Mouse (Mus musculus) ES-E14 (cell line): ENCODE results near the gene Rprd2. TPM values are rescaled to one million over a fixed set of nuclear protein-coding genes. Genes with fewer than 3 reads are reported as not detected.

Experiments used
- DNase-seq: peaks from one replicate; pipeline ENCODE4 v3.0.0-alpha.2; 2013; ENCODE audit warnings: low read depth, low spot score
- H3K27ac ChIP-seq: 2 replicates; pipeline ENCODE4 v1.5.1; 2012; ENCODE audit warnings: low read depth, mild to moderate bottlenecking, low read length, moderate library complexity, mixed read lengths; ENCODE audit not compliant: poor library complexity, insufficient read depth, severe bottlenecking
- H3K36me3 ChIP-seq: 2 replicates; pipeline ENCODE4 v1.6.1; 2012; ENCODE audit warnings: mild to moderate bottlenecking, low read length, moderate library complexity, mixed read lengths; ENCODE audit not compliant: control insufficient read depth, poor library complexity, insufficient read depth, severe bottlenecking
- H3K4me1 ChIP-seq, 2 experiments: fragments of 150-350 bp in 1 of 2; sonication (generic) in 1 of 2; 2 replicates each; pipeline ENCODE4 v1.6.1; 2012; ENCODE audit warnings: low read length in 2 of 2, mild to moderate bottlenecking in 1 of 2, mixed read lengths in 1 of 2; ENCODE audit not compliant: control insufficient read depth in 2 of 2, insufficient read depth in 2 of 2, poor library complexity in 1 of 2
- H3K4me3 ChIP-seq, 2 experiments: fragments of 150-350 bp in 1 of 2; sonication (generic) in 1 of 2; 2 replicates each; pipeline ENCODE4 v1.5.1; 2012; ENCODE audit warnings: low read length in 2 of 2, low read depth in 1 of 2, mild to moderate bottlenecking in 1 of 2, mixed read lengths in 1 of 2; ENCODE audit not compliant: insufficient read depth in 1 of 2, poor library complexity in 1 of 2, severe bottlenecking in 1 of 2
- H3K9ac ChIP-seq: 2 replicates; pipeline ENCODE4 v1.6.1; 2012; ENCODE audit warnings: low read depth, mild to moderate bottlenecking, low read length, mixed read lengths; ENCODE audit not compliant: poor library complexity, insufficient read depth, severe bottlenecking
- H3K9me3 ChIP-seq: fragments of 150-350 bp; sonication (generic); 2 replicates; pipeline ENCODE4 v1.6.1; 2012; ENCODE audit warnings: low read depth, mild to moderate bottlenecking, low read length; ENCODE audit not compliant: control insufficient read depth, insufficient read depth
- CHD2 ChIP-seq: IDR thresholded peaks from 2 replicates; pipeline ENCODE4 v1.6.1; 2014; ENCODE audit warnings: mild to moderate bottlenecking, low read depth, low read length, inconsistent platforms
- HCFC1 ChIP-seq: IDR thresholded peaks from 2 replicates; pipeline ENCODE4 v1.6.1; 2012; ENCODE audit warnings: low read length, inconsistent platforms, borderline replicate concordance; ENCODE audit not compliant: insufficient read depth
- MAFK ChIP-seq: IDR thresholded peaks from 2 replicates; pipeline ENCODE4 v1.6.1; 2014; ENCODE audit warnings: mild to moderate bottlenecking, low read depth, low read length, inconsistent platforms; ENCODE audit not compliant: insufficient read depth
- ZC3H11A ChIP-seq: IDR thresholded peaks from 2 replicates; pipeline ENCODE4 v1.6.1; 2012; ENCODE audit warnings: low read depth, mild to moderate bottlenecking, inconsistent platforms, low read length, borderline replicate concordance
- ZNF384 ChIP-seq: IDR thresholded peaks from 2 replicates; pipeline ENCODE4 v1.6.1; 2012; ENCODE audit warnings: low read depth, low read length, inconsistent platforms
- in situ Hi-C, 2 experiments: fragments of 600-800 bp; cut with MboI; formaldehyde crosslinking; loops; one replicate each; pipeline ENCODE4 v1.15.1; 2025; ENCODE audit warnings: low sequenced_read_pairs in 2 of 2, inconsistent platforms in 1 of 2; ENCODE audit not compliant: unreplicated experiment in 2 of 2
- total RNA-seq: library from RNA; depleted of rRNA; stranded (reverse); fragments of 300-350 nt; gene quantifications from 2 replicates; pipeline ENCODE4 v1.2.3, GENCODE M21; 2012

Rprd2 gene
- total RNA-seq, 1 experiment = 16.2 TPM

- no peak for DNase-seq
- Histone ChIP-seq H3K4me1 (no peaks in the 10 kb centered on the region), H3K36me3 (peaks cover 12% of the 10 kb centered on the region), H3K9me3 (no peaks in the 10 kb centered on the region), H3K4me3 (no peak overlapping the region), H3K27ac (no peak overlapping the region), H3K9ac (no peak overlapping the region)
- no peak for TF ChIP-seq MAFK
- no peak for TF ChIP-seq CHD2
- no peak for TF ChIP-seq ZNF384
- no peak for TF ChIP-seq HCFC1
- TF ChIP-seq ZC3H11A = no peak
- in situ Hi-C loops = no loop called here
Observed at GRCm38 (mm10) chr3:95806677-95807076, 12.0 kb downstream of the Rprd2 start.

DNA sequence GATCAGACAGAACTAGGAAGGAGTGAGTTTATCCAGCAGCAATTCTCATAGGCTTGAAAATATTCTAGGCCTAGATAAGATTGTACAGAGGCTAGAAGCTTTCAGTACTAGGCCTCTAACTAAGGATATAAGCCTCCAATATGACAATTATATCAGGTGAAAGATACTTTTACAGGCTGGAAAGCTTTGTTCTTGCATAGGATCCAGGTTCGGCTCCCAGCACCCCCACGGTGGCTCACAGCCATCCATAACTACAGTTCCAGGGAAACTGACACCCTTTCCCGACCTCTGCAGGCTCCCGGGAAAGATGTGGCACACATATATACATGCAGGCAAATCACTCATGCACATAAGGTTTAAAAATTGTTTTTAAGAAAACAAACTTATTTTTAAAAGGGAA lies 14.8 kb downstream of the Rprd2 start:
- H3K36me3 ChIP-seq = peaks cover 12% of the 10 kb centered on the region
- no peak for DNase-seq
- 0 out of 4 replicates have a peak, but pooled peaks cover 0 to 3% of the 10 kb centered on the region in 2 experiments for H3K4me1 ChIP-seq
- in situ Hi-C loops = no loop called here
- TF ChIP-seq ZC3H11A (no peak), MAFK (no peak), CHD2 (no peak), ZNF384 (no peak), HCFC1 (no peak)
- no peak overlapping the region for H3K27ac ChIP-seq
- H3K9ac ChIP-seq = no peak overlapping the region
- H3K9me3 ChIP-seq = no peaks in the 10 kb centered on the region
- H3K4me3 ChIP-seq = no peak overlapping the region

DNA sequence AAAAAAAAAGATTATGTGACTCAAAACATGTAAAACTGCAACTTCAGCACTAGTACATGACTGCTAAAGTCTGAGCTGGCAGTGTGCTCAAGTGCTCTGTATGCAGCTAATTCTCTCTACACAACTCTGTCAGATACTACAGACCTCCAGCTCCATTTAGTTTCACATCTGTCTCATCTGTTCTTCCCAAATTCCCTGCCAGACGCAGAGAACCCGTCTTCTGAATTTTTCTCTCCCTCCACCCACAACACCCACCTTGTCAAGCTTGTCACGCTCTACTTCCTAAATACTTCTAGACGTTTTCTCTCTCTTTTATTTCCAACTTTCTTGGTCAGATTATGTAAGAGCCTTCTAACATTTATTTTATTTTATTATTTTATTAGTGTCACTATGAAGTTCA lies 19.9 kb downstream of the Rprd2 start:
- Histone ChIP-seq H3K4me1 (0 out of 4 replicates have a peak, but pooled peaks cover 0 to 3% of the 10 kb centered on the region in 2 experiments), H3K9me3 (no peaks in the 10 kb centered on the region), H3K36me3 (no peaks in the 10 kb centered on the region; the same call in none of the 2 replicates), H3K9ac (no peak overlapping the region), H3K27ac (no peak overlapping the region), H3K4me3 (no peak overlapping the region)
- in situ Hi-C loops = no loop called here
- TF ChIP-seq CHD2 = no peak
- TF ChIP-seq ZNF384 = no peak
- no peak for TF ChIP-seq MAFK
- no peak for TF ChIP-seq ZC3H11A
- TF ChIP-seq HCFC1 = no peak
- DNase-seq = no peak

DNA sequence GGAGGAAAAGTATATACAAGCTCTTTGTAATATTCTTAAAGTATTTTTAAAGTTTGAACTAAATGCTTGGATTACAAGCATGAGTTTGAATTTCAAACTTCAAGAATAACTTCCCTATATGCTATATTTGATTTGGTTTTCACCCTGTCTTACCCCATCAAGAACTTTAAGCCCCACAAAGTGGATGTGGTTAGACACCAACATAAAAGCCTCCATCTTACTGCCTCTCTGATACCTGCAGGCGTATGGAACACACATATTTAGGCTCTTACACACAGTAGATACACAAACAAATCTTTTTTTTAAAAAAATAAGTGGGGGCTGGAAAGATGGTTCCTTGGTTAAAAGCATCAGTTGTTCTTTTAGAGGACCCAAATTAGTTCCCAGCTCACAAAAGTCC lies 24.4 kb downstream of the Rprd2 start:
- Histone ChIP-seq H3K9ac (no peak overlapping the region), H3K27ac (no peak overlapping the region), H3K4me1 (no peaks in the 10 kb centered on the region), H3K9me3 (no peaks in the 10 kb centered on the region), H3K4me3 (no peak overlapping the region), H3K36me3 (no peaks in the 10 kb centered on the region; the same call in none of the 2 replicates)
- no peak for TF ChIP-seq MAFK
- TF ChIP-seq CHD2 = no peak
- no peak for TF ChIP-seq ZNF384
- TF ChIP-seq ZC3H11A = no peak
- no peak for TF ChIP-seq HCFC1
- in situ Hi-C loops = no loop called here
- DNase-seq = no peak

DNA sequence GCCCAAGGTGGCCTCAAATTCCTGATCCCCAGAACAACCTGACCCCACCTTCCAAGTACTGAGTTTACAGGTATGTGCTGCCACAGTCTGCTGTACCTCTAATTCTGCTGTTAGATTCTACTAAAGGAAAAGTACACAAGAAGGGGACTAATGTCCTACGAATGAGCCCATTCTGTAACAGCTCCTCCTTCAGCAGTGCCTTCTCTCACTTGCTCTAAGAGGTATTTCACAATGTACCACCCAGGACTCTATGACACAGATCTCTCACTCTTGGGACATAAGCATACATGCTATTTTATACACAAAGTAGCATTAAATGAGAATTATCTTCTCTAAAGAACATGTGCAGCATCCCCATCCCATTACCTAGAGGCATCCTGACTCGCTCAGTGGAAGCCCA lies 25.0 kb downstream of the Rprd2 start:
- Histone ChIP-seq H3K4me3 (no peak overlapping the region), H3K9me3 (no peaks in the 10 kb centered on the region), H3K36me3 (no peaks in the 10 kb centered on the region; the same call in none of the 2 replicates), H3K4me1 (no peaks in the 10 kb centered on the region), H3K9ac (no peak overlapping the region), H3K27ac (no peak overlapping the region)
- DNase-seq = no peak
- TF ChIP-seq ZC3H11A (no peak), CHD2 (no peak), MAFK (no peak), HCFC1 (no peak), ZNF384 (no peak)
- in situ Hi-C loops = no loop called here
